Mouse (Mus musculus) brain, embryonic 14.5 days (tissue): ENCODE results near the gene Sytl1.

Experiments
- CTCF ChIP-seq: fragments of 200-500 bp; IDR thresholded peaks from 2 replicates; pipeline ENCODE4 v1.5.1; 2012; ENCODE audit warnings: inconsistent platforms, mild to moderate bottlenecking, moderate library complexity, borderline replicate concordance; ENCODE audit not compliant: insufficient read depth, insufficient read length; ENCODE audit errors: extremely low read depth
- POLR2A ChIP-seq: fragments of 200-500 bp; IDR thresholded peaks from 2 replicates; pipeline ENCODE4 v1.6.1; 2012; ENCODE audit warnings: mild to moderate bottlenecking, inconsistent platforms, borderline replicate concordance; ENCODE audit not compliant: poor library complexity, insufficient read depth, insufficient read length, severe bottlenecking; ENCODE audit errors: extremely low read depth

DNA sequence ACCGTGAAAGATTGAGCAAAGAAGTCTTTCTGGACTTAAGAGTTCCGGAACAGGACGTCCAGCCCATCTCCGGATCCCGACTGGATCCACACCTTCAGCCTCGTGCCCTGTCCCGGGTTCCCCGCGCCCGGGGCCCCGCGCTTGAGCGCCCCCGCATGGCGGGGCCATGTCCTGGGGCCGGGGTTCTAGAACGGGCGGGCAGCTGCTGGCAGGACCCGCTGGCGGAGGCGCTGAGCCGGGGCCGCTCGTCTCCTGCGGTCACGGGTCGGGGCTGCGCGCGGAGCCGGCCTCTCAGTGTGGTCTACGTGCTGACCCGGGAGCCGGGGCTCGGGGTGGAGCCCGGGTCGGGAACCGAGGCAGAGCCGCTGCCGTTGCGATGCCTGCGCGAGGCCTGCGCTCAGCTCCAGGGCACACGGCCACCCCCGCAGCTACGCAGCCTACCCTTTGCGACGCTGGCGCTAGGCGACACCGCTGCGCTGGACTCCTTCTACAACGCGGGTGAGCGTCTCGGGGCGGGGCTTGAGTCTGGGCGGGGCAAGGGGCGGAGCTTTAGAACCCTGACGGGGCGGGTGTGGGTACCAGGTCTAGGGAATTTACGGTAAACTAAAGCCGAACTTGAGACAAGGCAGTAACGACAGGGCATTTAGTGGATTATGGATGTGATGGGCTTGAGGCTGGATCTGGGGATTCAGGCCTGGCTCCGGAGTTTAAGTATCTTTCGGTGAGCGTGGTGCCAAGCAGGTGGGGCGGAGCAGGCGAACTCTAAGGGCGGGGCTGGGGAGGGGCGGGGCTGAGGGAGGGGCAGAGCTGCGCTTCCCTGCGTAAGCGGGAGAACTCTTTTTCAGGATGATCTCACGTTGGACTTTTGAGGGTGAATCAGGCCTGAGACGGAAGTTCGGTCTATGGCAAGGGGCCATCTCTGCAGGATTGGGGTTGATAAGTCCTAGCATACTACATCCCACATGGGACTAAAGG is 21.7 kb downstream of the Sytl1 start:
- no peak for TF ChIP-seq CTCF
- TF ChIP-seq POLR2A, result no peak
